Mouse (Mus musculus) forebrain, embryonic 11.5 days (tissue): ENCODE results near the gene Cog5. TPM values are rescaled to one million over a fixed set of nuclear protein-coding genes. Genes with fewer than 3 reads are reported as not detected.

Experiments used
- ATAC-seq: fragments of 200-750 bp; cut with Nextera tagmentation; replicated peaks from 2 replicates; pipeline ENCODE4 v1.8.0; 2017; ENCODE audit warnings: moderate TSS enrichment; ENCODE audit not compliant: low FRiP score
- DNase-seq: peaks from one replicate; pipeline ENCODE4 v3.0.0-alpha.2; 2017; ENCODE audit warnings: low spot score
- H3K27ac ChIP-seq: fragments of 300-500 bp; sonication (generic); 2 replicates; pipeline ENCODE4 v1.5.1; 2014; ENCODE audit warnings: low read depth, low read length
- H3K27me3 ChIP-seq: fragments of 300-500 bp; sonication (generic); 2 replicates; pipeline ENCODE4 v1.6.1; 2014; ENCODE audit warnings: mild to moderate bottlenecking, low read length, mixed read lengths; ENCODE audit not compliant: control insufficient read depth, insufficient read depth
- H3K36me3 ChIP-seq: fragments of 300-500 bp; sonication (generic); 2 replicates; pipeline ENCODE4 v1.6.1; 2014; ENCODE audit warnings: mild to moderate bottlenecking, low read length, moderate library complexity, mixed read lengths; ENCODE audit not compliant: control insufficient read depth, insufficient read depth
- H3K4me1 ChIP-seq: fragments of 300-500 bp; sonication (generic); replicated peaks from 2 replicates; pipeline ENCODE4 v1.6.1; 2014; ENCODE audit warnings: low read length, mixed read lengths; ENCODE audit not compliant: control insufficient read depth, insufficient read depth
- H3K4me2 ChIP-seq: fragments of 300-500 bp; sonication (generic); 2 replicates; pipeline ENCODE4 v1.6.1; 2014; ENCODE audit warnings: low read depth, mild to moderate bottlenecking, low read length, moderate library complexity, mixed read lengths; ENCODE audit not compliant: severe bottlenecking
- H3K4me3 ChIP-seq: fragments of 300-500 bp; sonication (generic); 2 replicates; pipeline ENCODE4 v1.5.1; 2014; ENCODE audit warnings: low read depth, low read length
- H3K9ac ChIP-seq: fragments of 300-500 bp; sonication (generic); 2 replicates; pipeline ENCODE4 v1.6.1; 2014; ENCODE audit warnings: low read length
- H3K9me3 ChIP-seq: fragments of 300-500 bp; sonication (generic); 2 replicates; pipeline ENCODE4 v1.6.1; 2016; ENCODE audit warnings: low read length, mixed read lengths; ENCODE audit not compliant: control insufficient read depth
- WGBS: fragments of 180-500 bp; shearing (Covaris S2); extraction: QIAGEN DNeasy Blood & Tissue Kit; methylation state at CpG from one replicate; pipeline ENCODE4 v1.1.7; 2014; 5-methylcytosine and 5-hydroxymethylcytosine counted together
- polyA plus RNA-seq: library from polyadenylated mRNA; unstranded; fragments of >200 nt; fragmentation: Nextera tagmentation; extraction: Ambion mirVana; gene quantifications from 2 replicates; pipeline ENCODE4 v1.2.1, GENCODE M21; 2014

Gene Cog5
- polyA plus RNA-seq, 1 experiment from 2014 or later = 35.2 TPM

DNA sequence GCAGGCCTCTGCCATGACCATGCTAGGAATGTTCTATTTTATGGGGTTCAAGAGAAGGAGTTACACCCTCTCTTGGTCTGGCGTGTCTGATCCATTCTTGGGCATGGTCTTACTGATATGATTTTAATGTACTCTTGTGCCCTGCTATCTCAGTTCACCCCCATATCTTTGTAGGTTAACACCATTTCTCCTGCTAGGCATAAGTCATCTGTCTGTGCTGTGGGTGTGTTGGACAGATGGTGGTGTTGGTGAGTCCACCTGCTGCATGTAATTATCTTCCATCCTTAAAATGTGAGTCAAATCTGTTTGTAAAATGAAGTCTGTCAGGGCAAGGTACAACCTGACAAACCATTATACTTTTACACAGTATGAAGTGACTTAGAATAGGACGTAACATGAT, 252.8 kb downstream of the Cog5 start:
- ATAC-seq (no peak), DNase-seq (no peak)
- Histone ChIP-seq H3K4me1 (no peaks in the 10 kb centered on the region; the same call in 1 of the 2 replicates), H3K27ac (no peak overlapping the region), H3K4me3 (no peak overlapping the region), H3K9me3 (no peaks in the 10 kb centered on the region), H3K27me3 (no peaks in the 10 kb centered on the region), H3K4me2 (no peak overlapping the region), H3K9ac (no peak overlapping the region), H3K36me3 (no peaks in the 10 kb centered on the region)
- 100% methylated on average over 2 of the region's 2 CpGs for WGBS

GRCm38 (mm10) chr12:31912966-31913551, 258.4 kb downstream of the Cog5 start:
- Histone ChIP-seq H3K27ac (no peak overlapping the region), H3K4me3 (no peak overlapping the region), H3K36me3 (no peaks in the 10 kb centered on the region), H3K9me3 (no peaks in the 10 kb centered on the region), H3K4me2 (no peak overlapping the region), H3K4me1 (no peaks in the 10 kb centered on the region), H3K9ac (no peak overlapping the region), H3K27me3 (no peaks in the 10 kb centered on the region)
- 86% methylated on average over 6 of the region's 6 CpGs for WGBS
- ATAC-seq (no peak), DNase-seq (no peak)

GRCm38 (mm10) chr12:31913614-31914013, 258.9 kb downstream of the Cog5 start:
- H3K4me2 ChIP-seq = no peak overlapping the region
- no peaks in the 10 kb centered on the region for H3K36me3 ChIP-seq
- H3K27ac ChIP-seq = no peak overlapping the region
- ATAC-seq (no peak), DNase-seq (no peak)
- WGBS = 84% methylated on average over 4 of the region's 4 CpGs
- no peaks in the 10 kb centered on the region for H3K27me3 ChIP-seq
- H3K9me3 ChIP-seq = no peaks in the 10 kb centered on the region
- no peaks in the 10 kb centered on the region for H3K4me1 ChIP-seq
- no peak overlapping the region for H3K9ac ChIP-seq
- no peak overlapping the region for H3K4me3 ChIP-seq

- H3K36me3 ChIP-seq = no peaks in the 10 kb centered on the region
- no peaks in the 10 kb centered on the region for H3K27me3 ChIP-seq
- H3K9ac ChIP-seq = no peak overlapping the region
- H3K4me2 ChIP-seq = no peak overlapping the region
- ATAC-seq (no peak), DNase-seq (no peak)
- no peak overlapping the region for H3K27ac ChIP-seq
- no peaks in the 10 kb centered on the region for H3K4me1 ChIP-seq
- no peak overlapping the region for H3K4me3 ChIP-seq
- no peaks in the 10 kb centered on the region for H3K9me3 ChIP-seq
- 95% methylated on average over 5 of the region's 5 CpGs for WGBS
These were observed 262.0 kb downstream of the Cog5 start for GRCm38 (mm10) chr12:31916691-31917090.

DNA sequence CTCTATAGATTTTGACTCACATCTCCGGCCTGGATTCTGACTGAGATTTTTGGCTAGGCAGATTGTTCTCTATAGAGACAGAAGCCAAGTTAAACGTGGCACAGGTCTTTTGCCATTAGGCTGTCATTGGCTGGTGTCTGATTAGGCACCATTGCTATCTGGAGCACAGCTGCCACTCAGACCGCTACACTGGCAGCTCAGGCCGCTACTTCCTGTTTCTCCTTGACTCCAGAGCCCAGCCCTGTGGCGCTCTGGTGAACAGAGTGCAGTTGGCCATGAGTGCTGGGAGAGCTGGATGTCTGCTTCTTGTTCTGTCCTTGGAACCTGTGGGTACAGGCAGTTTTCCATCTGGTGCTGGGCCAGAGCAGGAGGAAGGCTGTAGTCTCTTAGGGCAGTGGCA, 262.6 kb downstream of the Cog5 start:
- Histone ChIP-seq H3K27me3 (no peaks in the 10 kb centered on the region), H3K36me3 (no peaks in the 10 kb centered on the region), H3K9me3 (no peaks in the 10 kb centered on the region), H3K27ac (no peak overlapping the region), H3K4me2 (no peak overlapping the region), H3K9ac (no peak overlapping the region), H3K4me3 (no peak overlapping the region), H3K4me1 (no peaks in the 10 kb centered on the region)
- no peak for ATAC-seq
- no peak for DNase-seq
- 85% methylated on average over 5 of the region's 5 CpGs for WGBS

- Histone ChIP-seq H3K27me3 (no peaks in the 10 kb centered on the region), H3K4me3 (no peak overlapping the region), H3K27ac (no peak overlapping the region), H3K9ac (no peak overlapping the region), H3K4me2 (no peak overlapping the region), H3K9me3 (no peaks in the 10 kb centered on the region), H3K4me1 (no peaks in the 10 kb centered on the region), H3K36me3 (no peaks in the 10 kb centered on the region; the same call in 1 of the 2 replicates)
- DNase-seq (no peak), ATAC-seq (no peak)
- WGBS = 85% methylated on average over 18 of the region's 18 CpGs
These were observed 266.1 kb downstream of the Cog5 start for GRCm38 (mm10) chr12:31920464-31921405.

- no peak overlapping the region for H3K27ac ChIP-seq
- H3K27me3 ChIP-seq = no peaks in the 10 kb centered on the region
- H3K4me1 ChIP-seq = no peaks in the 10 kb centered on the region
- no peaks in the 10 kb centered on the region; the same call in 1 of the 2 replicates for H3K36me3 ChIP-seq
- no peak overlapping the region for H3K9ac ChIP-seq
- DNase-seq = no peak
- 93% methylated on average over 3 of the region's 3 CpGs for WGBS
- H3K4me3 ChIP-seq = no peak overlapping the region
- H3K9me3 ChIP-seq = no peaks in the 10 kb centered on the region
- no peak overlapping the region for H3K4me2 ChIP-seq
- ATAC-seq = no peak
These were observed 269.5 kb downstream of the Cog5 start for GRCm38 (mm10) chr12:31924135-31924534.

- 90% methylated on average over 6 of the region's 6 CpGs for WGBS
- Histone ChIP-seq H3K9me3 (no peaks in the 10 kb centered on the region), H3K9ac (no peak overlapping the region), H3K4me1 (no peaks in the 10 kb centered on the region), H3K4me3 (no peak overlapping the region), H3K27ac (no peak overlapping the region), H3K4me2 (no peak overlapping the region), H3K36me3 (no peaks in the 10 kb centered on the region; the same call in 1 of the 2 replicates), H3K27me3 (no peaks in the 10 kb centered on the region)
- ATAC-seq (no peak), DNase-seq (no peak)
These were observed 270.7 kb downstream of the Cog5 start for GRCm38 (mm10) chr12:31925343-31925742.
